Mouse (Mus musculus) cortical plate, adult 2 months (tissue): ENCODE data around the gene Cmtm7.

Source experiments
- CTCF ChIP-seq: fragments of 200-500 bp; IDR thresholded peaks from 2 replicates; pipeline ENCODE4 v1.5.1; 2011; ENCODE audit warnings: mild to moderate bottlenecking, control low read depth, low read length; ENCODE audit not compliant: insufficient read depth; ENCODE audit errors: extremely low read depth
- POLR2A ChIP-seq: fragments of 200-500 bp; IDR thresholded peaks from 2 replicates; pipeline ENCODE4 v1.6.1; 2011; ENCODE audit warnings: mild to moderate bottlenecking, low read length, control low read depth; ENCODE audit not compliant: insufficient read depth; ENCODE audit errors: extremely low read depth

- TF ChIP-seq CTCF (no peak), POLR2A (no peak)
These were observed 22.9 kb downstream of the Cmtm7 start for GRCm38 (mm10) chr9:114758801-114759200.
